Mouse (Mus musculus): ENCODE results near the gene Arhgef15. TPM values are rescaled to one million over a fixed set of nuclear protein-coding genes. Genes with fewer than 3 reads are reported as not detected.
"Not testable (repeated sequence)": the region's sequence is repeated elsewhere in the genome, so short reads cannot be mapped to it uniquely, and the experiment has no call there.

Arhgef15 gene
- total and polyA plus RNA-seq, 2 experiments from 2014 or later: 13.8 to 17.8 TPM

DNA sequence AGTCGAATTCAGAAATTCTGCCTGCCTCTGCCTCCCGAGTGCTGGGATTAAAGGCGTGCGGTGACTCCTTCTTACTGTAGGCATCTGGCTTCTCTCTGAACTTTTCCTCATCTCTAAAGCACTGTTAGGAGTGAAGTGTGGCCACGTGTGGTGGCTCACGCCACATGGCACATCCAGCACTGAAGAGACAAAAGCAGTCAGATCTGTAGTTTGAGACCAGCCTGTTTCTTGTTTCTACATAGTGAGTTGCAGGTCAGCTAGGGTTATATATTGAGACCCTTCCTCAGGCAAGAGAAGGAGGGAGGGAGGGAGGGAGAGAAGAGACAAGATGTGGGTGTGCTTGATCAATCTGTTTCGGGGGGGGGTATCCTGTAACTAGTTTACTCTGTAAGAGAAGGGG, 17.8 kb upstream of the Arhgef15 start, which contains the start of gene Rangrf:
TSS of gene Rangrf (minus strand) at position 101 of the 400 bp plus-strand sequence.
- 86% methylated on average over 7 of the region's 7 CpGs for WGBS
- Histone ChIP-seq H3K36me3 (ENCODE audit: insufficient read depth) (no peaks in the 10 kb centered on the region), H3K4me3 (ENCODE audit: low read depth, low read length) (peak within 1 kb of the TSS; percentile 38; the same call in 1 of the 2 replicates), H3K4me2 (ENCODE audit: low read depth) (peak within 1 kb of the TSS; percentile 60), H3K27me3 (ENCODE audit: insufficient read depth, low read length) (no peaks in the 10 kb centered on the region), H3K4me1 (ENCODE audit: insufficient read depth) (no peaks in the 10 kb centered on the region), H3K27ac (ENCODE audit: low read depth, low read length) (no peak within 1 kb of the TSS), H3K9ac (no peak within 1 kb of the TSS), H3K9me3 (ENCODE audit: low read length) (no peaks in the 10 kb centered on the region)
- DNase-seq (no peak), ATAC-seq (no peak)
- TF ChIP-seq CTCF (IDR thresholded peaks at IDR 0.05; ENCODE audit: low read depth): no peak

DNA sequence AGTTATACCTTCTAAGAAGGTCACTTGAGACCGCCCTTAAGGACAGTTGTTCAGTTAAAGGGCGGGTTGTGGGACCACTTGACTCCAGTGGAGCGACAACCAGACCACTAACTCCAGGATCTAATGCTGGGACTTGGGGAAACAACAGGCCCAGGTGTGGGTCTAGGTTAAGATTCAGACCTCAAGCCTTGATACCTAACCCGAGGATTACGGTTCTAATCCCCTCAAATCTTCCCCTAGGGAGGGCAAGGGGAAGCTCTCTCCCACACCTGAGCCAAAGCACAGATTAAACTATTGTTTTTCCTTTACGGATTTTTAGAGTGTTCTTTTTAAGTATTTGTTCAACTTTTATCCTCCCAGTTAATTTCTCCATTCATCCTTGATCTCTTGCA, 16.8 kb upstream of the Arhgef15 start:
- TF ChIP-seq CTCF (IDR thresholded peaks at IDR 0.05; ENCODE audit: low read depth): no peak
- H3K27ac ChIP-seq (ENCODE audit: low read depth, low read length): no peak overlapping the region
- peak overlapping the region; percentile 38 for H3K4me3 ChIP-seq (ENCODE audit: low read depth, low read length)
- peak overlapping the region; percentile 60 for H3K4me2 ChIP-seq (ENCODE audit: low read depth)
- no peaks in the 10 kb centered on the region for H3K36me3 ChIP-seq (ENCODE audit: insufficient read depth)
- DNase-seq: no peak
- no peak for ATAC-seq
- WGBS: 29% methylated on average over 6 of the region's 6 CpGs
- no peaks in the 10 kb centered on the region for H3K9me3 ChIP-seq (ENCODE audit: low read length)
- no peak overlapping the region for H3K9ac ChIP-seq
- no peaks in the 10 kb centered on the region for H3K4me1 ChIP-seq (ENCODE audit: insufficient read depth)
- no peaks in the 10 kb centered on the region for H3K27me3 ChIP-seq (ENCODE audit: insufficient read depth, low read length)

DNA sequence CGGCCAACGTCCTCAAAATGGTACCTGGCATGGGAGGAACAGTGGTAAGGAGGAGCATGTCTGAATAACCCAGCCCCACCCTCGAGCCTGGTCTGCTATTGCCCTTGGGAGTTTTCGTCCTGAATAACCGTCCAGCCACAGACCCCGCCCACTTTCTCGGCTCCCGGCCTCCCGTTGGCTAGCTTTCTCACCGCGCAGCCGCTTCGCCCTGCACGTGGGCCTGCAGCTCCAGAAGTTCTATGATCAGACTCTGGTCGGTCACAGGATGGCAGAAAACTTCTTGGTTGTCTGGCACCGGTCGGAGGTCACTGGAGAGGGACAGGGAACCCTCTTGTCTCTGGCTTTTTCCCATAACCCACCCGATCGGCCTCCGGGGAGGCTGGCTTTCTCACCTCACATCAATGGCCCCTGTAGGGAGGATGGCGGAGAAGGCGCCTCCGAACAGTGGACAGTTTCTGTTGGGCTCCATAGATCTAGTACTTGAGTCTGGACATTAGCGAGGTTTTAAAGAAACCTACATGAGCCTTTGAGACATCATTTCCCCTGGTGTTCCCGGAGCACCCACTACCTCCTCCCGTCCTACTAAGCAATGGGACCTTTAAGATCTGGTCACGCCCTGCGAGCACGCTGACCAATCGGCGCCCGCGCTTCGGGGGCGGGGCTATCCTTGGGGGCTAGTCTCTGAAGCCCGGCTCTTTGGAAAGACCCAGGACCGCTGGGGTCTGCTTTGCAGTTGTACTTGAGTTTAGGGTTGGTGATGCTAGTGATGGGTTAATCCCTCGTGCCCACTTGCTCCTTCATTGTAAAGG, 16.2 kb upstream of the Arhgef15 start:
- ATAC-seq: peak; percentile 94
- DNase-seq: peak; percentile 80

DNA sequence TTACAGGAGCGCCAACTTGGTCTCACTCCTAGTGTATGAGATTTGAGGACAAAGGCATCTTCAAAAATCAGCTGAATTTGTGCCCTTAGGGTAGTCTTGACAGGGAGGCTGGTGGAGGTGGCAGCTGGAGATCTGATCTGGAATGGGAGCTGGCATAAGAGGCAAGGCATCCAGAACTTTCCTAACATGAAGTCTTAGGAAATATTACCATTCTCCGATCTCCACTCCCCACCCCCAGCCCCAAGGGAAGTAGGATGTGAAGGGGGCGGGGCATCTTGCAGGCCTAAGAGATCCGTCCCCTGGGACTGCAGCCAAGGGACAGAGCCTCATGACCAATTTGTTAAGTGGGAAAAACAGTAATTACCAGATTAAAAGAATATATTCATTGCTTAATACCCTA, 13.0 kb upstream of the Arhgef15 start:
- 57% methylated on average over 4 of the region's 4 CpGs for WGBS
- DNase-seq: no peak
- no peak for TF ChIP-seq CTCF (IDR thresholded peaks at IDR 0.05; ENCODE audit: low read depth)
- no peaks in the 10 kb centered on the region; the same call in 1 of the 2 replicates for H3K4me1 ChIP-seq (ENCODE audit: insufficient read depth)
- no peak overlapping the region for H3K9ac ChIP-seq
- no peaks in the 10 kb centered on the region for H3K9me3 ChIP-seq (ENCODE audit: low read length)
- no peaks in the 10 kb centered on the region for H3K36me3 ChIP-seq (ENCODE audit: insufficient read depth)
- no peak overlapping the region for H3K4me2 ChIP-seq (ENCODE audit: low read depth)
- H3K4me3 ChIP-seq (ENCODE audit: low read depth, low read length): no peak overlapping the region
- H3K27ac ChIP-seq (ENCODE audit: low read depth, low read length): no peak overlapping the region
- ATAC-seq: no peak
- H3K27me3 ChIP-seq (ENCODE audit: insufficient read depth, low read length): no peaks in the 10 kb centered on the region

More for the DNA sequence above, 16.2 kb upstream of the Arhgef15 start:
- H3K36me3 ChIP-seq (ENCODE audit: insufficient read depth); H3K4me1 ChIP-seq (ENCODE audit: insufficient read depth); H3K9me3 ChIP-seq (ENCODE audit: low read length); H3K27me3 ChIP-seq (ENCODE audit: insufficient read depth, low read length); H3K27ac ChIP-seq (ENCODE audit: low read depth, low read length): not testable (repeated sequence)
- H3K9ac ChIP-seq: peak overlapping the region; percentile 25; the same call in 1 of the 2 replicates
- peak overlapping the region; percentile 60 for H3K4me2 ChIP-seq (ENCODE audit: low read depth)
- WGBS: under 1% methylated on average over 37 of the region's 38 CpGs
- peak overlapping the region; percentile 38 for H3K4me3 ChIP-seq (ENCODE audit: low read depth, low read length)

DNA sequence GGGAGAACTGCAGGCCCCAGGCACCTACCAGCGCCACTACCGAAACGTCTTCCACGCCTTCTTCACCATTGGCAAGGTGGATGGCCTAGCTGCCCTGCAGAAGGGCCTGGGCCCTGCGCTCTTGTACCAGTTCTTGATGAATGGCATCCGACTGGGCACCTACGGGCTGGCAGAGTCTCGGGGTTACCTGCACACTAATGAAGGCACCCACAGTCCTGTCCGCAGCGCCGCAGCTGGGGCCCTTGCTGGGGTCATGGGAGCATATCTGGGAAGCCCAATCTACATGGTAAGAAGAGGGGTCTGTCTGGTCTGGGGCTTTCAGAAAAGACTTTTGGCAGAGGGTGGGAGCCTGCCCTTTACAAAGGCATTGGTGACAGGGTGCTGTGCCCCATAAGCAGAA, 11.5 kb upstream of the Arhgef15 start:
- no peak overlapping the region for H3K4me2 ChIP-seq (ENCODE audit: low read depth)
- 87% methylated on average over 11 of the region's 11 CpGs for WGBS
- ATAC-seq (no peak), DNase-seq (no peak)
- TF ChIP-seq CTCF (IDR thresholded peaks at IDR 0.05; ENCODE audit: low read depth): no peak
- H3K27ac ChIP-seq (ENCODE audit: low read depth, low read length): no peak overlapping the region
- no peak overlapping the region for H3K9ac ChIP-seq
- H3K4me3 ChIP-seq (ENCODE audit: low read depth, low read length): no peak overlapping the region
- H3K9me3 ChIP-seq (ENCODE audit: low read length): no peaks in the 10 kb centered on the region
- H3K36me3 ChIP-seq (ENCODE audit: insufficient read depth): no peaks in the 10 kb centered on the region
- H3K27me3 ChIP-seq (ENCODE audit: insufficient read depth, low read length): no peaks in the 10 kb centered on the region
- H3K4me1 ChIP-seq (ENCODE audit: insufficient read depth): no peaks in the 10 kb centered on the region; the same call in 1 of the 2 replicates

DNA sequence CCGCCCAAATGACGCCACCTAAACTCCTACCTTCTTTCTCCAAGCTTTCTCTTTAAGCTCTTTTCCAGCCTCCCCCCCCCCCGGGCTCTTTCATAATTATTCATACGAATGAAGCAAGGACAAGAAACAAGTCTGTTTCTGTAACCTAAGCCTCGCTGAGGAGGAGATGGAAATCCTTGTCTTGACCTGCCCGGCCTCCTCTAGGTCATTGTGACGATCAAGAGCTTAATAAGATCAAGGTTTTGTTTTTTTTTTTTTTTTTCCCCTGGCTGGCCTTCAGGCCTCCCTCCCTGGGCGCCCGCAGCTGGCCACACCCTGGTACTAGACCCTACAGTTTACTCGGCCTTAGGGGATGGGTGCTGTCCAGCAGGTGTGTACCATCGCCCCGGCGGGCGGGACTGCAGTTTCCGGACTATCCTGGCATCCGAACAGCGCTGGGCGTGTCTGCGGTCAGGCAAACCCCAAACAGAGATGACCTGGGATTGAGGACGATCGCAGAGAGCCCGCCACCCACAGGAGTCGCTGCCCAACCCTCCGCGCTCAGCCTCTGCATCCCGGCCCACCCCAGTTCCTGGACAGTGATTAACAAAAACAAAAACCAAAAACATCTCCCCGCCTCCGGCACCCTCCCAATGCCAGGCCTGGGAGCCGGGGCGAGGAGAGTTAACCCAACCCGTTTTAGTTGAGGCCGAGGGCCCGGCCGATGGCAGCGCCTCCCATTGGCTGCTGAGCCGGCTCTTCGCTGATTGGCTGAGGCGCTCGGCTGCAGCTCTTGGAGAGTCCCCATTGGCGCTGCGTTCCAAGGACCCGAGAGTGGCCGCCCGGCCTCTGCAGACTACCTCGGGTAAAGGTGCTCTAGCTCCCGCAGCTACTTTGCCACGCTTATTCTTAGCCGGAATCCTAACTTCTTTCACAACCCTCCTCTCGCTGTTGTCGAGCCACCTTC, 10.3 kb upstream of the Arhgef15 start, which contains the start of gene Slc25a35:
TSS of gene Slc25a35 (plus strand) at position 795 of the 946 bp plus-strand sequence.
- H3K9me3 ChIP-seq (ENCODE audit: low read length): no peaks in the 10 kb centered on the region

More for the DNA sequence above, 10.3 kb upstream of the Arhgef15 start, which contains the start of gene Slc25a35:
- peak within 1 kb of the TSS; percentile 67 for H3K4me3 ChIP-seq (ENCODE audit: low read depth, low read length)
- peak within 1 kb of the TSS; percentile 92 for H3K4me2 ChIP-seq (ENCODE audit: low read depth)
- 1% methylated on average over 50 of the region's 50 CpGs for WGBS
- ATAC-seq: peak; percentile 99
- H3K36me3 ChIP-seq (ENCODE audit: insufficient read depth): no peaks in the 10 kb centered on the region
- TF ChIP-seq CTCF (IDR thresholded peaks at IDR 0.05; ENCODE audit: low read depth): peak; percentile 41; the same call in 1 of the 2 replicates
- peak within 1 kb of the TSS; percentile 64 for H3K9ac ChIP-seq
- H3K27ac ChIP-seq (ENCODE audit: low read depth, low read length): no peak within 1 kb of the TSS
- DNase-seq: peak; percentile 92
- no peaks in the 10 kb centered on the region; the same call in 1 of the 2 replicates for H3K4me1 ChIP-seq (ENCODE audit: insufficient read depth)
- H3K27me3 ChIP-seq (ENCODE audit: insufficient read depth, low read length): no peaks in the 10 kb centered on the region
